Mouse (Mus musculus): ENCODE data around the gene Zbtb33.
A peak's percentile ranks its signal among the peaks of the same experiment; 100 is the strongest.

Gene Zbtb33

DNA sequence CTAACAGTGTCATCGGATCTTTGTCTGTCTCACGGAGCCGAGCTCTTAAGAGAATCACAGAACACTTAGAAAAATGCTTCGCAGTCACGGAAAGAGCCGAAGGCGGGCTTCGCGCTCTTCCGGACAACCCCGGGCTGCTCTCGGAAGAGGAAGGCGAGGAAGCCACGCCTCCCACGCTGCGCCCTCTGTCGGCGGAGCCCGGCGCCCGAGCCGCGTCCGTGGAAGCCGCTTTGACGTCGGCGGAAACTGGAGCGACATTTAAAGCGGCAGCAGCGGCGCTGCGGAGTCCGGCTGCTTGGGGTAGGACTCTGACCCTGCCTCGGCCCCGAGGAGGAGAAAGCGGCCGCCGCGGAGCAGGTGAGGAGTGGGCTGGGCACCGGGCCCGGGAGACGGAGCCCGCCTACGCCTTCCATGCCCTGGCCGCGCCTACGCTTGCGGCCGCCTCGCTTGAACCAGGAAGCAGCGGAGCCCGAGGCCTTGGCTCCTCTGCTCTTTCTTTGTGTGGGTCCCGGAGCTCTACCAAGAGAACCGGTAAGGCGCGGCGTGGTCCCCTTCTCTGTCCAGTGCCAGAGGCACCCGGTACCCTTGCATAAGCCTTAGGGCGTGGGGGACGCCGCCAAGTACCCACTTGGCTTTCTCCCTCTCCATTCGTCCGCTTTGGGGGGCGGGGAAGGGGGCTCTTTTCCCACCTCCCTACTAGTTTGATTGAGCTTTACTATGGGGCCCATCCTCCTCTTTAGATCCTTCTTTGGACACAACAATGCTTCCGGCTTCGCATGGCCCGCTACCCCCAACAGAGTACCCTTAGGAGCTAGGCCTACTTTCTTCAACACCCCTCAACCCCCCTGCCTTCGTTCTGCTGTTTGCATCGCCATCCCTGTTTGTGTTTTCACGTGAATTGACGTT is at the start of gene Zbtb33:
TSS of gene Zbtb33 (plus strand) at position 242 of the 906 bp plus-strand sequence.
- peak; percentile 91 for DNase-seq

DNA sequence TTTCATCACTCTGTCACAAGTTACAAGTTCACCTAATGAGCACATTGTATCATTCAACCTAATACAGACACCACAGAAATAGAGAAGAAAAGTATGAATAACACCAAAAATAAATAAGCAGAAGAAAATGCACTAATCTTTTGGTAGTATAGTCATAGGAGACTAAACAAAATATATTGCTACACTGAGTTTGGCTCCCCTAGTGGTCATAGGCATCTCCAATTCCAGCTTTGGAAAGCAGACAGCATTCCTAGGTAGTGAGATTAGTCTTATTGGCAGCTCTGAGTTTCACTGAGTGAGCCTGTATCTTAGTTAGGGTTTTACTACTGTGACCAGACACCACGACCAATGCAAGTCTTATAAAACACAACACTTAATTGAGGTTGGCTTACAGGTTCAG is 30.5 kb upstream of the Zbtb33 start:
- DNase-seq: no peak

DNA sequence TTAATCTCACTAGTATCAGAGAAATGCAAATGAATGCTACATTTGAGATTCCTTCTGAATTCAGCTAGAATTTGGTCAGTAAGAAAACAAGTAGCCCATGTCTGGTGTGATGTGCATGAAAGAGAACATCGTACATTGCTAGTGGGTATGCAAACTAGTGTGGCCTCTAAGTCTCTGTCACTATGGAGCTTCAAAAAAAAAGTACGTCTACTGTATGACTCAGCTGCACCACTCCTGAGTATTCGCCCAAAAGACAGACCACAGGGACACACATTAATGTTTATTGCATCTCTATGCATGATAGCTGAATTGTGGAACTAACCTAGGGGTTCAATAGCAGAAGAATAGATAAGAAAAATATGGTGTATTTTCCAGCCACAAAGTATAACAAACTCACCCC is 24.3 kb upstream of the Zbtb33 start:
- no peak for DNase-seq

DNA sequence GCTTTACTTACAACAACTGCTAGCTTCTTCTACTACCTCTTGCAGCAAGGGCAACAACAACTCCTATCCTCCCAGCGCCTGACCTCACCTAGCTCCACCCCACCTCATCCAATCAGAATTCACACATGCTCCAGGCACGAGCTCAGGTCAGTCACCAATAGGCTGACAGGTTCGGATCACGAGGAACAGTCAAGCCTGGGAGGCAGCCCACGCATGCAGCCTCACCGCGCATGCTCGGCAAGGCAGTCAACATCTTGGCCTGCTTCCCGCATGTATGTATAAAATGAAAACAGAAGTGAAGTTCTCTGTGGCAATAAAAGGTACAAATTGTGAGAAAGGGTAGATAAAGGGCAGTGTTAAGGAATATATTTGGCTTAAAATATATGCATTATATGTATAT is 23.5 kb upstream of the Zbtb33 start:
- no peak for DNase-seq

DNA sequence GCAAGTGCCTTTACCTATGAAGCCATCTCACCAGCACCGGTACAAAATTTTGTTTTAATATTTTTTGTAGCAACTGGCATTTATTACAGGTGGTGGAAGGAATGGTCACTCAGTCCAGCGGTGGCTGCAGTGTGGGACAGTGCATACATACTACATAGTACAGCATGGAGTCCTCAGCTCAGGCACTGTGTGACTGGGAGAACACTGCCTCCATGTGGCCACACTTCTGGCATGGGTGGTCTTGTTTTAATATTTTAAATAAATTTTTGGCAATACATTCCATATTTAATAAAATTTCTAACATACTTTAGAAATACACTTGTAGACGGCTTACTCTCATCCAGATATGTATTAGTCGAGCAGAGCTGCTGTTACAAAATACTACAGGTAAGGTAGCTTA is 23.0 kb upstream of the Zbtb33 start:
- no peak for DNase-seq

DNA sequence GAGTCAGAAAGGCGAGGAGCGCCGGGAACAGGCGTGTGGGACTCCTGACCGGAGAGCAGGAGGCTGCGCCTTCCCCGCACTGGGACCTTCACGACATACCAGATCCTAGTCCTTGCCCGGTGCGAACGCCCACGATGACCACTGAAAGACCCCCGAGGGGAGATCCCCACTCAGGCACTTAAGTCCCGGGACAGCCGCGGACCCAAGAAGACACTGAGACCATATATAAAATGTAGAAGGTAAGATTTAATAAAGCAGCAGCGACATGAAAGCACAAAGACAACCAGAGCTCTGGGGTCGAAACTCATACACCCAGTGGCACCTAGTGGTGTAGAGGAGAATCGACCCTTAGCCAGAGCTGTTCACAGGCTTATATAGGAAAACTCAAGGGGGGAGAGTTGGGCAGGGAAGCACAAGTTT is 9.7 kb upstream of the Zbtb33 start:
- DNase-seq: peak; percentile 9

DNA sequence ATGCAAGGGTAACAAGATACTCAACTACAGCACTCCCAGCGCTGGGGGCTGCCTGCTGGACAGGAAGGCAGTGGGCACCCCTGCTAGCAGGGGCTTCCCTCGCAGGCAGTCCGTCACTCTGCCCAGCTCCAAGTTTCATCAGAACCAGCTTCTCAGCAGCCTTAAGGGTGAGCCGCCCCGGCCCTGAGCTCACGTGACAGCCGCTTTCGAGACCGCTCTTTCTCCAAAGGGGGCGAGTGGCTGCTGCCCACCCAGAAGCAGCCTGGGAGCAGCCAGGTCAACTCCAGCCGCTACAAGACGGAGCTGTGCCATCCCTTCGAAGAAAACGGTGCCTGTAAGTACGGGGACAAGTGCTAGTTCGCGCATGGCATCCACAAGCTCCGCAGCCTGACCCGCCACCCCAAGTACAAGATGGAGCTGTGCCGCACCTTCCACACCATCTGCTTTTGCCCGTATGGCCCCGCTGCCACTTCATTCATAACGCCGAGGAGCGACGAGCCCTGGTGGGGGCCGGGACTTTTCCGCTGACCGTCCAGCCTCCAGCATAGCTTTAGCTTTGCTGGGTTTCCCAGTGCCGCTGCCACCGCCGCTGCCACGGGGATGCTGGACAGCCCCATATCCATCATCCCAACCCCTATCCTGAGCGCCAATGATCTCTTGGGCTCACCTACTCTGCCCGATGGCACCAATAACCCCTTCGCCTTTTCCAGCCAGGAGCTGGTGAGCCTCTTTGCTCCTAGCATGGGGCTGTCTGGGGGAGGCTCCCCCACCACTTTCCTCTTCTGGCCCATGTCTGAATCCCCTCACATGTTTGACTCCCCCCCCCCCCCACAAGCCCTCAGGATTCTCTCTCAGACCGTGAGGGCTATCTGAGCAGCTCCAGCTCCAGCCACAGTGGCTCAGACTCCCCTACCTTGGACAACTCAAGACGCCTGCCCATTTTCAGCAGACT is 8.7 kb upstream of the Zbtb33 start:
- no peak for DNase-seq

DNA sequence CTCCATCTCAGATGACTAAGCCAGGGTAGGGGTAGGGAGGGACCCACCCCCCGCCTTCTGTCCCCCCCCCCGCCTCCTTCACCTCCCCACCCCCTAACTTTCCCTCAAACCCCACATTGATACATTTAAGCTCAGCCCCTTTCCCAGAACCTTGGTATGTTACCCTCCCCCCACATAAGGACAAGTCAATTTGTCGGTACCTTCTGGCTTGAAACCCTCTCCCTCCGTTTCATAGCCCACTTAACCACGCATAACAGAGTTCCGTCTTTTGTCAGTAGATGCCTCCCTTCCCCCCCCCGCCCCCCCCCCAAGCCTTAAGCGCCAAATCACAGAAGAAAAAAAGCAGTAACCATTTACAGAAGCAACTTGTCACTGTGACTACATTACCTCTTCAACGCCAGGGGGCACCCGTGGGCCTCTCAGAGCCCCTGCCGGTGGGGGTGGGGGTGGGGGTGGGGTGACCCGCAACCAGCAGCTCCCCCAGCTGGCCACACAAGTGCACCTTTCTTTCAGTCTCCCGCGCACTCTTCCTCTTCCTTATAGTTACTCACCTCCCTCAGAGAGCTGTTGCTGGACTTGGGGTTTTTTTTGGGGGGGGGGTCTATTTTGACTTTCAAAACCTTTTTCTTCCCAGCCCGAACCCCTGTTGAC is 7.9 kb upstream of the Zbtb33 start:
- DNase-seq: peak; percentile 78

DNA sequence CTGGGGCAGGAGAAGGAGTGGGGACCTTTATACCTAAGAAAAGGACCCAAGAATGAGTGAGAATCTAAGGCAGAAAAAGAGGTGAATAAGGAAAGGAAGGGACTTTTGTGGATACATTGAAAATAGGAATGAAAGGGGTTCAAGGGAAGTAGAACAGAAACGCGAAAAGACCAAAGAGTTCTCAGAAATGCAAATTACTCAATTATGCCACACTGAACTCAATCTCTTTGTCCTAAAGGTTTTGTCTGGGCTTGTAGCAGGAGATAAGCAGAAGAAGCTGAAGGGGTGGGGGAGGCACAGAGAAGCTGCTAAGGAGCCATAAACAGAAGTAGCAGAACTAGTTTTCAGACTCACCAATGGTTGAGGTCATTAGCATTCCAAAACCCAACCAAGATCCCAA is 4.1 kb upstream of the Zbtb33 start:
- DNase-seq: no peak

DNA sequence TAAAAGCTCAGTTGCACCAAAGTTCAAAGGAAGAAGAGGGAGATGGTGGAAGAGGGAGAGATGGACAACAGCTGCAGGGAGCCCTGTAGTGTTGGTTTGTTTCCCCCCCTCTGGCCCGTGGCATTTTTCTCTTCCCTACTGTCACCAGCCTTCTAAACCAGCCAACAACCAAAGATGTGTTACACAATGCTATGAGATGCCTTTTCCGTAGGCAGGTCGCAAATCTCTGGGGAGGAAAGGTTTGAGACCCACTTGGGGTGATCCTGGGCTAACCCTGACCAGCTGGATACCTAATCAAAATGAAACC is 818 bp downstream of the Zbtb33 start:
- no peak for DNase-seq

DNA sequence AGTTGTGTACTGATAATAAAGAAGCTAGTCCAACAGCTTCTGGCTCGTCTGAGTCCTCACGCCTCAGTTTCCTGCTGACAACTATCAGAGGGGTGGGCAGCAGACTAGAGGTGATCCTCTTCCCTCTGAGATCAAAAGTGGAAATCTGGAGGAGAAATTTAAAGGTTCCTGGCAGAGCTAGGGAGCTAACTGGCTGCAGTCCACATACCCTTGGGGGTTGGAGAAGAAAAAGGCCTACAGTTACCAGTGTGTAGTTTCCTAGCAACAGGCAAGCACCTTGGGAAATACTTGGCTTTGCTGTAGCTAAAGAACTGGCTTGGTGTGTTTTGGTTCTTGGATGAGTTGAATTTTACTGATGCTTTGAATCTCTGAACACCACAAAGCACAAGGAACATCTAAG is 12.2 kb downstream of the Zbtb33 start:
- DNase-seq: peak; percentile 6

DNA sequence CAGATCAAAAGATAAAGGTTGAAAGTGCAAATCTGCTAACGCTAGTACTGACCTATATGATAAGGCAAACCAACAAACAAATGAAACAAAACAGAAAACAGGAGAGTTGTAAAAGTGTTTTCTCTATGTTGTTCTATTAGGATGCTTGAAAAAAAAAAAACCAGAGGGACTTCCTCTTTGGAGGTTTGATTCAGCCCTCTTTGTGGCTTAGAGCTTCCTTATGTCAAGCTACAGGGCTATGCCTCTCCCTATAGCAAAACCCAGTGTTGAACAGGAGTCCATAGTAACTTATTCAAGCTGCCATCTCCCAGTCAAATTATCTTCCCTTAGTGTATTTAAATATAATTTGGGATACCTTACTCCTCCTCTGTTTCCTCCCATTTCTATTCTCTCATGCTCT is 17.8 kb downstream of the Zbtb33 start:
- no peak for DNase-seq

DNA sequence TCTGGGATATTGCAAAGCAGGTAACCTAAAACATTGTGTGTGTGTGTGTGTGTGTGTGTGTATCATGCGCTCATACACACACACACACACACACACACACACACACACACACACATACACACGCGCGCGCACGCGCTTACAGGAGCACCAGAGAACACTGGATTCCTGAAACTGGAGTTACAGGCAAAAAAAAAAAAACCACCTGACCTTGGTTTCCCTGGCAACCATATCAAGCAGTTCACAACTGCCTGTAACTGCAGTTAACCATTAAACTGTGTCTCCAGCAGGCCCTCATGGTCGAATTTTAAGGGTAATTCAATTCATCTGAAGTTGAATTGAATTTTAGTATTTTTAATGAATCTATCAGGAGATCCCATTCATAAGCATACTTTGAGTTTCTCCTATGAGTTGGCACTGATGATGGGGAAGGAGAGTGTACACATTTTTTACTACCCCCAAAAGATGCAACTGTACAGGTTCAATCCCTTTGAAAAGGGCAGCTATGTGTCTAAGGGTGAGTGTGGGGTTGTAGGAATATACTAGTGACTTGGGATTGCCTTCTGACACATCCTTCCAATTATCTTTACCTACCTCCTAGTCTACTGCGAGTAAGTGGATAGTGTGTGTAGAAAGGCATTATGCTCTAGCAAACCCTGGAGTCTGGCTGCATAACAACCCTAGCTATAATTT is 27.5 kb downstream of the Zbtb33 start:
- DNase-seq: no peak

DNA sequence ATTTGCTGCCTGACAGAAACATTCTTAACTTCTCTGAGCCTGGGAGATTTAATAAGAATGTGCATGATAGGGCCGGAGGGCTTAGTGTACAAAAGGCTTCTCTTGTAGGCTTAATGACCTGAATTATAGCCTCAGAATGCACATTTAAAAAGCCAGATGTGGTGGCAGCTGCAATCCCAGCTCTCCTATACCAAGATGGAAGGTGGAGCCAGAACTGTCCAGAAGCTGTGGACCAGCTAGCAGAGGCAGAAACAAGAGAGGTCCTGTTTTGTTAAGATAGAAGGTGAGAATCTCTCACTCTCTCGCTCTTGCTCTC is 28.0 kb downstream of the Zbtb33 start:
- no peak for DNase-seq

DNA sequence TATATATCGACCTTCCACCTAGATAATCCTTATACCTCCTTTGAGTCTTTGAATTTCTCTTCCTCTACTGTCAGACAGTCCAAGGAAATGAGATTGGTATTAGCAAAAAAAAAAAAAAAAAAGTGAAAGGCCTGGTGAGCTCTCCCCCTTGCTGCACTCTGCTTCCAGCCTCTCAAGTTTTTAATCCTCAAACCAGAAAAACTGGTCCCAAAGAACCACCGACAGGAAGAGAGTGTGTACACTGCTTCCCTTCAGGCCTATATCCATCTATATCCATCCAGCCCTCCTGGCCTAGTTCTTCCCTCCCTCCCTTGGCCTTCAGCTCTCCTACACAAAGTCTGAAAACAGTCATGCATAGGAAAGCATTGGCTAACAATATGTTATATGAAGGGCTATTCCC is 33.2 kb downstream of the Zbtb33 start:
- no peak for DNase-seq

DNA sequence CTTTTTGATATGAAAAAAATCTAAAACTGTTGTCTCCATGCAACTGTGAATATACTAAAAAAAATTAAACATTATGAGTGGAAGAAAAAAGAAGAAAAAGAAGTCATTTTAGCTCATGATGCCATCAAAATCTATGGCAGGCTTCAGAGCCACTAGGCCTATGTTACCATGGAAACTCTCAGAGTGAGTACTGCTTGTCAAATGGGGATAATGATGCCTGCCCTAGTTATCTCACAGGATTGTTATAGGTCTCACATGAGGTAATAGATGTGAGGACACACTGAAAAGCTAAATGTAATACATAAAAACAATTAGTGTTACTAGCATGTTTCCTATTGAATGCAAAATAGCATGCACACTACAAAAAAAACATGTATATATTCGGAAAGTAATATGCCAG is 40.3 kb downstream of the Zbtb33 start:
- no peak for DNase-seq

DNA sequence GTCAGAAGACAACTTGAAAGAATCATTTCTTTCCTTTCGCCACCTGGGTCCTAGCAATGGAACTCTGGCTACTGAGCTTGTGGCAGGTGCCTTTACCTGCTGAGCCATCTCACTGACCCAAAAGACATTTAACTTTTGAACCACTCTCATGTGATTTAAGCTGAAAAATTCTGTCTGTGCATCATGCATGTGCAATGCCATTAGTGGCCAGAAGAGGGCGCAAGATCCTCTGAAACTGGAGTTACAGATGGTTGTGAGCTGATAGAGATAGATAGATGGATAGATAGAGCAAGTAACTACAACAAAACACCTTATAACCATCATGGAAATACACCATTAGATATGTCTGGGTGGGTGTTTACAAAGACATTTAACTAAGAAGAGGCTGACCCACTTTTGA is 48.1 kb downstream of the Zbtb33 start:
- DNase-seq: peak; percentile 40
